Mouse (Mus musculus): Measurements from ENCODE around the gene Arhgef3.

Gene Arhgef3

GRCm38 (mm10) chr14:27115991-27116390 lies 1.3 kb downstream of the Arhgef3 start:
- DNase-seq = peak in 1 of 2 experiments; percentile 17

GRCm38 (mm10) chr14:27116577-27117165 lies 2.0 kb downstream of the Arhgef3 start:
- no peak for DNase-seq

- DNase-seq = no peak
These were observed 3.8 kb downstream of the Arhgef3 start for GRCm38 (mm10) chr14:27118546-27118945.

- DNase-seq = no peak
These were observed 7.9 kb downstream of the Arhgef3 start for GRCm38 (mm10) chr14:27122646-27123045.

GRCm38 (mm10) chr14:27123543-27123942 lies 8.8 kb downstream of the Arhgef3 start:
- DNase-seq = no peak

- DNase-seq = no peak
These were observed 15.3 kb downstream of the Arhgef3 start for GRCm38 (mm10) chr14:27130031-27130430.

GRCm38 (mm10) chr14:27130676-27131075 lies 16.0 kb downstream of the Arhgef3 start:
- DNase-seq = no peak

GRCm38 (mm10) chr14:27131521-27131920 lies 16.8 kb downstream of the Arhgef3 start:
- no peak for DNase-seq

- no peak for DNase-seq
These were observed 24.2 kb downstream of the Arhgef3 start for GRCm38 (mm10) chr14:27138891-27139290.

- no peak for DNase-seq
These were observed 25.3 kb downstream of the Arhgef3 start for GRCm38 (mm10) chr14:27139968-27140367.

- DNase-seq = peak in 1 of 2 experiments; percentile 17
These were observed 26.8 kb downstream of the Arhgef3 start for GRCm38 (mm10) chr14:27141486-27141885.

- DNase-seq = no peak
These were observed 28.0 kb downstream of the Arhgef3 start for GRCm38 (mm10) chr14:27142680-27143079.

- DNase-seq = peak in 1 of 2 experiments; percentile 19
These were observed 30.7 kb downstream of the Arhgef3 start for GRCm38 (mm10) chr14:27145171-27146045.

- no peak for DNase-seq
These were observed 33.0 kb downstream of the Arhgef3 start for GRCm38 (mm10) chr14:27147726-27148125.

- no peak for DNase-seq
These were observed 34.7 kb downstream of the Arhgef3 start for GRCm38 (mm10) chr14:27149401-27149800.

GRCm38 (mm10) chr14:27150011-27150640 lies 35.4 kb downstream of the Arhgef3 start:
- no peak for DNase-seq

GRCm38 (mm10) chr14:27151432-27151831 lies 36.7 kb downstream of the Arhgef3 start:
- no peak for DNase-seq

- DNase-seq = no peak
These were observed 40.4 kb downstream of the Arhgef3 start for GRCm38 (mm10) chr14:27155088-27155487.

GRCm38 (mm10) chr14:27156032-27156431 lies 41.3 kb downstream of the Arhgef3 start:
- no peak for DNase-seq

GRCm38 (mm10) chr14:27158133-27158532 lies 43.4 kb downstream of the Arhgef3 start:
- DNase-seq = no peak

GRCm38 (mm10) chr14:27158782-27159181 lies 44.1 kb downstream of the Arhgef3 start:
- no peak for DNase-seq

- no peak for DNase-seq
These were observed 46.1 kb downstream of the Arhgef3 start for GRCm38 (mm10) chr14:27160762-27161161.

GRCm38 (mm10) chr14:27164639-27165038 lies 49.9 kb downstream of the Arhgef3 start:
- no peak for DNase-seq

- peak; percentile 61 to 81 for DNase-seq
These were observed 52.1 kb downstream of the Arhgef3 start for GRCm38 (mm10) chr14:27166751-27167150.

Measured in cerebellum, postnatal 10 days (tissue).